Mouse (Mus musculus): Measurements from ENCODE around the gene Zfp108.
"Not testable (repeated sequence)": the region's sequence is repeated elsewhere in the genome, so short reads cannot be mapped to it uniquely, and the experiment has no call there.

Zfp108 gene

DNA sequence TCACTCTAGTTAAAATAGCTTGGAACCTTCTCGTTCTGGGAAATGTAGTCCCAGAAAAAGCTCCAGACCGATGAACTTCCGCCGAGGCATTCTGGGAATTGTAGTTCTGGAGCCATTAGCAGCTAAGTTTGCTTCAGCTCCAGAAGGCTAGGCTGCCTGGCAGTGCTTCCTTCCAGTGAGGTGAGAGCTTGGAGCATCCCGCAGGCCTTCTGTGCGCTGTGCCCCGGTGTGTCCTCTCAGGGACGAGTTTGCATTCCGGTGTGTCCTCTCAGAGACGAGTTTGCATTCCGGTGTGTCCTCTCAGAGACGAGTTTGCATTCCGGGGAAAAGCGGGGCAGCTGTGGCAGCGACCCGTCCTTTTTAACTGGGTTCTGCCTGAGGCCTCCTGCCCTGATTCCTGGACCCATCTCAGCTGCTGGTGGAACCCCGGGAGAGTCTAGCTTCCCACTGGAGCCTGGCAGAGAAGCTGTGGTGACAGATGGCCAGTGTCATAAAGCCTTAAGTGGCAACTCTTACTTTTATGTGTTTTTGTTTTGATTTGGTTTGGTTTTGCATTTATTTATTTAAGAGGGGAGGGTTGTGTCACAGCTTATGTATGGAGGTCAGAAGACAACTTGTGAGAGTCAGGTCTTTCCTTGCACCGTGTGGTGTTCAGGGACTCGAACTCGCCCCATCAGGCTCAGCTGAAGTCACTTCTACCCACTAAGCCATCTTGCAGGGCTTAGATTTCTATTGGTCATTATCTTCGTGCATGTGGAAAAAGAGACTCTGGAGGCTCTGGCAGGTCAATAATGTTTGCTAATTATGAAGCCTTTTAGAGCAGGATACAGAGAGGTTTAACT lies at the start of gene Zfp108:
Gene Zfp108 (plus strand): TSS at position 162 of the 842 bp plus-strand sequence.
- peak; percentile 73 for DNase-seq (ENCODE audit: extremely low spot score, low spot score)

GRCm38 (mm10) chr7:24207488-24208261 lies 46.9 kb upstream of the Zfp108 start:
- peak; percentile 73 for DNase-seq (ENCODE audit: extremely low spot score, low spot score)

- no peak for DNase-seq (ENCODE audit: extremely low spot score, low spot score)
These were observed 46.2 kb upstream of the Zfp108 start for GRCm38 (mm10) chr7:24208282-24208886.

- DNase-seq (ENCODE audit: extremely low spot score, low spot score), result no peak
These were observed 44.3 kb upstream of the Zfp108 start for GRCm38 (mm10) chr7:24210296-24210695.

DNA sequence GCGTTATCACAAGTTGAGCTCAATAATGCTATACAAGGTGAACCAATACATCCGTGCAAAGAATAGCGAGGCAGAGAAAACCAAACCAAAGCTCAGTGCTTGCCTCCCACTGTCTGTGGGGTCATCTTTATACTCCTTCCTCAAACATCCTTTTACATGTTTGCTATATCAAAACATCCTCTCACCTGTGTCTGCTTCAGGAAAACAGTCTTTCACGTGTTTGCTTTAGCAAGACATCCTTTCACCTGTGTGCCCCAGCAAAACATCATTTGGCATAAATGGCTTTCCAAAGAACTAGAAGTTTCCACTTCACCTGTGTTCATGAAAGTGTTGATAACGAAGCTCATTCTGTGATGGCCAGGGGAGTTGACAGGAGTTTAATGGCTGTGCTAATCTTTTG lies 43.3 kb upstream of the Zfp108 start, which contains the start of gene Zfp111:
Gene Zfp111 (minus strand): TSS at position 101 of the 400 bp plus-strand sequence.
- DNase-seq (ENCODE audit: extremely low spot score, low spot score), result no peak

GRCm38 (mm10) chr7:24237040-24237791 lies 17.4 kb upstream of the Zfp108 start, which contains the start of gene Zfp109:
TSS of gene Zfp109 (minus strand) at chr7:24237560.
- peak; percentile 49 for DNase-seq (ENCODE audit: extremely low spot score, low spot score)

DNA sequence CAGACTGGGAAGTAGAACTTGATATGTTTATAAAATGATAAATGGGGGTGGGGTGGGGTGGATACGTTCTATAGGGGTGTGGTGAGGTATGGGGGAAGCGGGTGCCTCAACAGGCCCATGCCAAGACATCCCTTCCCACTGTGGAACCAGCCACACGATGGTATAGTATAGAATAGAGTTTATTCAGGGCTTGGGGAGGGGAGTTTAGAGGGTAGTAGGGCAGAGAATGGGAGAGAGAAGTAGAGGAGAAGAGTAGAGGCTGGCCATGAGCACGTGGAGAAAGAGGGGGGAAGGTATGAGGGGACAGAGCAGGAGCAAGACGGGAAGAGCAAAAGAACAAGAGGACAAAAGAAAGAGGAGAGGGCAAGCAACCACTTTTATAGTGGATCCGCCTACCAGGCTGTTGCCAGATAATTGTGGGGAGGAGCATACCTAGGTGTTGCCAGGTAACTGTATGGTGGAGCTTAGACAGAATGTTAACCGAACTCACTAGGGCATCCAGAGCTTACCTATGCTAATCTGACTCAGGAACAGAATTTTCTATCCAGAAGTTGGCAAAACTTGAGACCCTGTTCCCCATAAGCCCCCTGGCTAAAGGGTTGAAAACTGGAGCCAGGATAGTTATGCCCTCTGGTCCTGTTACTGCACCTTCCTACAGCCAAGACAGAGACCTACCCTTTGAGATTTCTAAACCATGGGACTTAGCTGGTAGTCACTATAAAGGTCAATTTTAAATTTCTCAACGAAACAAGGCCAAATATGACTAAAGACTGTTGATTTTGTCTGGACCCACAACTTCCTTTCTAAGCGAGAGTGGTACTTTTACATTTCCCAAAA lies 597 bp upstream of the Zfp108 start:
- DNase-seq (ENCODE audit: extremely low spot score, low spot score), result no peak

DNA sequence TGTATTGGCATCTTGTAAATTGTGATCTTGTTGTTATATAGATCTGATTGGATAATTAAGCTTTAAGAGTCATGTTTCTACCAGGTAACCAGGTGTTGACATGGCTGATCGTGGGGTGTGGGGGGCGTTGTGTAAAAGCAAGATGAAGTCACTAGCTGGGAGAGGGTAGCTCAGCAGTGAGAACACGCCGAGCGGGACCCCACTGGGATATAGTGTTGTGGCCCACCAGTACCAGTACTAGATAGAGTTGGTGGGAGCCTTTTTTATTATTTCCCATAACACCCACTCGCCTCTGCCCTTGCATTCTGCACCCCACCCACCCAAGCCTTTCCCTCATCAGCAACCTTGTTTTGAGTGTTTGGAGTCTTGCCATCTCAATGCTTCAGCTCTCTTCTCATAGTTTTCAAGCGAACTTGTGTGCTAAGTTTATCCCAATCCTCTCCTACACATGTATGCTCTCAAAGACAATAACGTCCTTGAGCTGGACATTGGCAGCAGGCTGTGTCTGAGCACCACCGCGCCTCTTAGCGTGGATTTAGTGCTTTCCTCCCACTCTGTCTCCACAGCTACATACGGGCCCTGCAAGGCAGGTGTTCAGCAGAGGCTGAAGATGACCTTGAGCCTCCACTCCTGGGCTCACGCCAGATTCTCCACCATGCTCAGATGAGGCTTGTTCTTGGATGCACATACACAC lies 4.9 kb downstream of the Zfp108 start:
- DNase-seq (ENCODE audit: extremely low spot score, low spot score), result no peak

DNA sequence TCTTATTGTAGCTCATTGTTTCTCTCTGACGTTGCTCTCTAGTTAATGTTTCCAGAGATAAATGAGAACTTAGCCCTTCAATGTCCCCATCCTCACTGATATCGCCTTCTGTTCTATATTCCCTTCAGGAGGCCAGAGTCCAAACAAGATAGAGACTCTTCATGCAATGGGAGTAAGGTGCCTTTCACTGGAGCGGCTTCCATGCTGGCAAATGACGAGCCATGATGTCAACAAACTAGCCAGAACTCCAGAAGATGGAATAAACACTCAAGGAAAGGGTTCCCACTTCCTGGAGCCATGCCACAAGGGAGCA lies 5.4 kb downstream of the Zfp108 start:
- no peak for DNase-seq (ENCODE audit: extremely low spot score, low spot score)

GRCm38 (mm10) chr7:24268176-24269155 lies 13.9 kb downstream of the Zfp108 start:
- DNase-seq (ENCODE audit: extremely low spot score, low spot score), result no peak

DNA sequence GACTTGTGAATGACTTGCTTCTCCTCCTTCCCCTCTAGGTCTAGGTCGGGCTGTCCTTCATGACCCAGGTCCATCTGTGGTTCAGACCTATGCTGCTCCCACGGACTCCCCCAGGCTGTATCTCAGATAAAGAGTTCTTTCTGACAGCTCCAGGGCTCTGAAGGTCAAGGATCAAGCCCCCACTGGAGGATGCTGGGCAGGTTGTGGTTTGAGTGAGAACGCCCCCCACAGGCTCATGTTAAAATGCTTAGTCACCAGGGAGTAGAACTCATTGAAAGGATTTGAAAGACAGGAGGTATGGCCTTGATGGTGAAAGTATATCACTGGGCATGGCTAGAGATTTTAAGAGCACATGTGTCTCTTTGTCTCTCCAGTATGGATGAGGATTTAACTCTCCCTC lies 14.7 kb downstream of the Zfp108 start:
- DNase-seq (ENCODE audit: extremely low spot score, low spot score), result no peak

DNA sequence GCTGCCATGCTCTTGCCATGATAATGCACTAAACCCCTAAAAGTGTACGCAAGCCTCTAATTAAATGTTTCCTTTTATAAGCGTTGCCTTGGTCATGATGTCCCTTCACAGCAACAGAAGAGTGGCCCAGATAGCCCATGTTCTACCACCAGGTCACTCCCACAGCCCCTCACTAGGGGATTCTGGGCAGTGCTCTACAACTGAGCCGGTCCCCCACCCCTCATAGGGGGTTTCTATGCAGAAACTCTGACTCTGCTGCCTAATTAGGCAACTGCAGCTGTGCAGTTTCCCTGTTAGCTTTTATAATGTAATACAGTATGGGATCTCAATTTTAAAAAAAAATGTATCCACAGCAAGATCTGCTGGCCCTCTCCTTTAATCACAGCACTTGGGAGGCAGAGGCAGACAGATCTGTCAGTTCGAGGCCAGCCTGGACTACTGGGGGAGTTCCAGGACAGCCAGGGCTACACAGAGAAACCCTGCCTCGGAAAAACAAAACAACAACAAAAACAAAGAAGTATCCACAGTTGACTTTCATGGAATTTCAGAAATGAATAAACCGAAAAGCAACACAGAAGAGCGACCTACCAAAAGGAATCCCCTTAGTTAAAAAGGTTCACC lies 15.2 kb downstream of the Zfp108 start:
- no peak for DNase-seq (ENCODE audit: extremely low spot score, low spot score)

DNA sequence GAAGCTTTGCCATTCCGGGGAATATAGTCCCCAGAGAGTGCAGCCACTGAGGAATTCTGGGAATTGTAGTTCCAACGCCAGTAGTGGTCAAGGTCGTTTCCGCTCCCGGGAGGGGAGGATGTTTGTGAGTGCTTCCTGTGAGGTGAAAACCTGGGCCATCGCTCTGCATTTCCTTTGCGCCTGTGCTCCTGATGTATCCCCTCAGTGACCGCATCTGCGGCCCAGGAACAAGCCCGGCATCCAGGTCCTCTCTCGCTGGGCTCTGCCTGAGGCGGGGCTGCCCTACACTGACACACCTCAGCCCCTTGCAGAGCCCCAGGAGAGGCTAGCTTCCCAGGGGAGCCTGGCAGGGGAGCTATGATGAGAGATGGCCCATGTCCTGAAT lies 15.7 kb downstream of the Zfp108 start, which contains the start of gene Zfp93:
Gene Zfp93 (plus strand): TSS at position 133 of the 385 bp plus-strand sequence.
- peak; percentile 79 for DNase-seq (ENCODE audit: extremely low spot score, low spot score)

DNA sequence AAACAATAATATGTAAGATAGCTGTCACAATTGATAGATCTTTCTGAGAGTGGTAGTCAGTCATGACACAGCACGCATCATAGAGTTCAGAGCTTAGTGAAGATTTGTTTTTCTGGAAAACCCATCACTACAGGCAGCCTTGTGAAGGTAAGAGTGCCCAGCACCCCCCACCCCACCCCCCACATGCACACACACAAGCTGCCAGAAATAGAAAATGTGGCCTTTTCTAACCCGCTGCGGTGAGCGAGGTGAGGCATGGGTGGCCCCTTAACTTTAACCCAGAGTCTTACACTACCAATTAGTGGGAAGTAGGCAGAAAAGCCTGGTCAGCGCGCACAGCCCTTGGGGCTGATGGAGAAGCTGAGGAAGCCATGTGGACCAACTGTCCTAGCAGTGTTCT lies 16.6 kb downstream of the Zfp108 start:
- no peak for DNase-seq (ENCODE audit: extremely low spot score, low spot score)

DNA sequence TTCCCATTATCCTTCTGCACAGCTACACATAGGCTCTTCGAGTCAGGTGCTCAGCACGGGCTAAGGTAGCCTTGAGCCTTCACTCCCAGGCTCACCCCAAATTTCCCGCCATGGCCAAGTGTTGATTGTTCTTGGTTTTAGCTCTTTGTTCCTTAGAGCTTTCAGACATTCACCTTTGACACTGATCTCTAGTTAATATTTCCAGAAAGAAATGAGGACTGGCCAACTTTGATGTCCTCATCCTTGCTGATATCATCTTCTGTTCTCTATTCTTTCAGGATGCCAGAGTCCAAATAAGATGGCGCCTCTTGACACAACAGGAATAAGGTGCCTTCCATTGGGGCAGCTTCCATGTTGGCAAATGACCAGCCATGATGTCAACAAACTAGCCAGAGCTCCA lies 19.9 kb downstream of the Zfp108 start:
- DNase-seq (ENCODE audit: extremely low spot score, low spot score), result no peak

DNA sequence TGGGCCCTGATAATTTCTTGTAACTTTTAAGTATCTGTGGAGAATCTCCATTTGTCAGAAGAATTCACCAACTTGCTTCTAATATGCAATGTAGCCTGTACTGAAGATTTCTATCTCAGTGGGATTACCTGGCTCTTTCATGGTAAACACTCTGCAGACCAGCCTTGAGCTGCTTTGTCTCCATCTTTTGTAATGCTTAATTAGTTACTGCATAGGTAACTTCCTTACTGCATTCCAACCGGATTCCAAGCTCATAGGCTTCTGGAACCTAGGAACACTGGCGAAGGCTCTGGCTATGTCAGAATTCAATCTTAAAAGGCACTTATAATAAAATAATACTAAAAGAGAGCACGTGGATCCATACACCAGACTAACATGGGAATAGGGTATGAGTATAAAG lies 24.2 kb downstream of the Zfp108 start:
- not testable (repeated sequence) for DNase-seq (ENCODE audit: extremely low spot score, low spot score)

- no peak for DNase-seq (ENCODE audit: extremely low spot score, low spot score)
These were observed 25.6 kb downstream of the Zfp108 start for GRCm38 (mm10) chr7:24280031-24280857.

GRCm38 (mm10) chr7:24280858-24281145 lies 26.2 kb downstream of the Zfp108 start:
- DNase-seq (ENCODE audit: extremely low spot score, low spot score), result no peak

All from neural tube, embryonic 10.5 days (tissue).